Mouse (Mus musculus) bone marrow macrophage, adult 2 months (primary cell): ENCODE results near the gene Slc12a3. TPM values are rescaled to one million over a fixed set of nuclear protein-coding genes. Genes with fewer than 3 reads are reported as not detected.

Experiments used
- H3K27ac ChIP-seq: 2 replicates; pipeline ENCODE4 v1.5.1; 2012; ENCODE audit warnings: low read depth, low read length; ENCODE audit not compliant: insufficient read depth
- H3K4me1 ChIP-seq: 2 replicates; pipeline ENCODE4 v1.6.1; 2012; ENCODE audit warnings: low read length; ENCODE audit not compliant: control insufficient read depth, insufficient read depth
- H3K4me3 ChIP-seq: 2 replicates; pipeline ENCODE4 v1.5.1; 2012; ENCODE audit warnings: mild to moderate bottlenecking, low read length, moderate library complexity; ENCODE audit not compliant: insufficient read depth
- CTCF ChIP-seq: IDR thresholded peaks from 2 replicates; pipeline ENCODE4 v1.5.1; 2012; ENCODE audit warnings: low read depth, mild to moderate bottlenecking, low read length, moderate library complexity
- POLR2A ChIP-seq: IDR thresholded peaks from 2 replicates; pipeline ENCODE4 v1.6.1; 2012; ENCODE audit warnings: mild to moderate bottlenecking, low read depth, low read length, borderline replicate concordance
- polyA plus RNA-seq: library from polyadenylated mRNA; stranded (reverse); fragments of >200 nt; gene quantifications from 2 replicates; pipeline ENCODE4 v1.2.4, GENCODE M21; 2012; ENCODE audit not compliant: missing spikeins, insufficient read depth, insufficient read length

The Slc12a3 gene
- polyA plus RNA-seq, 1 experiment, result not detected

DNA sequence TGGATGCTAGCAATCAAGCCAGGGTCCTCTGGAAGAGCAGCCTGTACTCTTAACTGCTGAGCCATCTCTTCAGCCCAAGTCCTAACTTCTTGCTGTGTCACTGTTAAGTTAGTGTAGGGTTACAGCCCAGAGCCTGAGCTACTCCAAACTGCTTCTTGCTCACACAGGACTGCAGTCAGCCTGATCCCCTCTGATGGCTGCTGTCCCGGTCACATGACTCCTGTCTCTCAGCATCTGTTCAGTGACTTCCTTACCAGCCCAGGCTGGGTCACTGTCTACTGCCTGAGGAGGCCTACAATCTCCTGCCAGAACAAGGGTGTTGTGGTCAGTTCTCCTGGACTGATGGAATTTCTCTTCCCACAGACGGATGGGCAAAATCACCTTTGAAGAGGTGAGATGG, 86.2 kb downstream of the Slc12a3 start:
- no peak overlapping the region for H3K4me3 ChIP-seq
- TF ChIP-seq CTCF, result no peak
- TF ChIP-seq POLR2A, result no peak
- peaks cover 19% of the 10 kb centered on the region for H3K4me1 ChIP-seq
- no peak overlapping the region for H3K27ac ChIP-seq

Other genes with a start within 250 kb of the Slc12a3 start
- 5.7 and 6.7 TPM in 2 replicates for gene Bbs2, start 230.3 kb upstream of the Slc12a3 start, polyA plus RNA-seq
- gene Mt4, start 192.0 kb upstream of the Slc12a3 start, polyA plus RNA-seq, result not detected in 2 replicates
- gene Mt3, start 176.6 kb upstream of the Slc12a3 start, polyA plus RNA-seq, result not detected in 2 replicates
- gene Mt2, start 156.5 kb upstream of the Slc12a3 start, polyA plus RNA-seq, result 9.4 and 11.8 TPM in 2 replicates
- gene Mt1, start 150.1 kb upstream of the Slc12a3 start, polyA plus RNA-seq, result 218 and 271 TPM in 2 replicates
- gene Nup93, start 114.6 kb upstream of the Slc12a3 start, polyA plus RNA-seq, result 21.4 and 23.7 TPM in 2 replicates
- gene Herpud1, start 57.2 kb downstream of the Slc12a3 start, polyA plus RNA-seq, result 86.2 and 93.4 TPM in 2 replicates
- 37.8 and 44.1 TPM in 2 replicates for gene Nlrc5, start 105.2 kb downstream of the Slc12a3 start, polyA plus RNA-seq
- gene Cpne2, start 203.8 kb downstream of the Slc12a3 start, polyA plus RNA-seq, result 43.6 and 45.7 TPM in 2 replicates